Mouse (Mus musculus): Measurements from ENCODE around the gene Fbxw13. TPM values are rescaled to one million over a fixed set of nuclear protein-coding genes. Genes with fewer than 3 reads are reported as not detected.

Fbxw13 gene
- total RNA-seq (2023), result not detected

GRCm38 (mm10) chr9:109195875-109196274, at the start of gene Fbxw13:
Fbxw13 (minus strand) TSS chr9:109195975.

GRCm38 (mm10) chr9:109234654-109235053, 38.9 kb upstream of the Fbxw13 start, which contains the start of gene Fbxw20:
Fbxw20 (minus strand) TSS chr9:109234754.

GRCm38 (mm10) chr9:109161941-109162340, 33.8 kb downstream of the Fbxw13 start, which contains the start of gene Fbxw21:
Fbxw21 (minus strand) TSS chr9:109162041.

Other genes with a start within 250 kb of the Fbxw13 start
- 1 to 10 TPM; 3.3 to 8.5 TPM for gene Col7a1, start 242.4 kb downstream of the Fbxw13 start, total RNA-seq (2023)
- gene Ucn2, start 210.0 kb downstream of the Fbxw13 start, total RNA-seq (2023), result not detected
- gene Pfkfb4, start 204.2 kb downstream of the Fbxw13 start, total RNA-seq (2023), result 10 to 100 TPM; 84.2 to 95.0 TPM
- 100 to 1,000 TPM; 568 to 696 TPM for gene Shisa5, start 157.4 kb downstream of the Fbxw13 start, total RNA-seq (2023)
- 100 to 1,000 TPM; 142 to 161 TPM for gene Trex1, start 136.2 kb downstream of the Fbxw13 start, total RNA-seq (2023)
- 10 to 100 TPM; 15.8 to 23.1 TPM for gene Atrip, start 121.9 kb downstream of the Fbxw13 start, total RNA-seq (2023)
- gene Ccdc51, start 113.5 kb downstream of the Fbxw13 start, total RNA-seq (2023), result 1 to 10 TPM; 3.5 to 4.6 TPM
- gene Tma7, start 113.4 kb downstream of the Fbxw13 start, total RNA-seq (2023), result 100 to 1,000 TPM; 253 to 265 TPM
- under 1 TPM; 0.05 to 0.12 TPM for gene Plxnb1, start 100.6 kb downstream of the Fbxw13 start, total RNA-seq (2023)
- not detected for gene Fbxw21, start 33.9 kb downstream of the Fbxw13 start, total RNA-seq (2023)
- gene Fbxw20, start 38.8 kb upstream of the Fbxw13 start, total RNA-seq (2023), result not detected
- not detected for gene Fbxw14, start 91.7 kb upstream of the Fbxw13 start, total RNA-seq (2023)
- not detected for gene Fbxw28, start 143.7 kb upstream of the Fbxw13 start, total RNA-seq (2023)
- gene Fbxw22, start 208.3 kb upstream of the Fbxw13 start, total RNA-seq (2023), result not detected

Measured in monocyte, adult 59 days (primary cell).